Mouse (Mus musculus): ENCODE data around the gene Rsad1.

Rsad1 gene

GRCm38 (mm10) chr11:94548888-94549690 is at the start of gene Rsad1:
Gene Rsad1 (minus strand): TSS chr11:94549255.
- peak; percentile 94 for DNase-seq (ENCODE audit: low read depth)

DNA sequence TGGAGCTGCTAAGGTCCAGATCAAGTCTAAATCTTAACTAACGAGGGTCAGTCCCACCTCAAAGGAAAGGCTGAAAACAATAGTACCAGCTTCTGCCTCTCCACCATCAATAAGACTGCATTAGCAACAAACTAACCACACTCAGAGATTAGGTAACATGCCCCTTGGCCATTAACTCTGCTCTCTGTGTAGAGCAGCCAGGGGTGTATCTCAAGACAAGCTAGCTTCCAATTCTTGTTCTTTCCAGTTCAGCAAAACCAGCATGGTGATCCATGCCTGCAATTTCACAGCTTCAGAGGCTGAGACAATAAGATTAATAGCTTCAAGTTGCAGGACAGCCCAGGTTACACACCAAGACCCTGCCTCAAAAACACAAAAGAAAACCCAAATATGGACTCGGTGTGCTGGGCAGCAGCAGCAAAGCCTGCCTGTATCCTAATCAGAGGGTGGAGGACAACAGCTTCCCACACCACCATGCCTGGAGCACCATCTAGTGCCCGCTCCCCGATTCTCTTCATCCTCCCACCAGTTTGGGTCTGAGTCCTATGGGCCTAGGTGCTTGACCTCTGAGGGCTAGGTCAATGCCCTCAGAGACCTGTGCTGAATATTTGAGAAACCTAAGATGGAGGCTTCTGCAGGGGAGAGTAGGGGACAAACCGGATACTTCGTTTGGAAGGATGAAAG is 49.5 kb upstream of the Rsad1 start:
- DNase-seq (ENCODE audit: low read depth) = no peak

GRCm38 (mm10) chr11:94597319-94597718 is 48.3 kb upstream of the Rsad1 start:
- peak; percentile 61 for DNase-seq (ENCODE audit: low read depth)

DNA sequence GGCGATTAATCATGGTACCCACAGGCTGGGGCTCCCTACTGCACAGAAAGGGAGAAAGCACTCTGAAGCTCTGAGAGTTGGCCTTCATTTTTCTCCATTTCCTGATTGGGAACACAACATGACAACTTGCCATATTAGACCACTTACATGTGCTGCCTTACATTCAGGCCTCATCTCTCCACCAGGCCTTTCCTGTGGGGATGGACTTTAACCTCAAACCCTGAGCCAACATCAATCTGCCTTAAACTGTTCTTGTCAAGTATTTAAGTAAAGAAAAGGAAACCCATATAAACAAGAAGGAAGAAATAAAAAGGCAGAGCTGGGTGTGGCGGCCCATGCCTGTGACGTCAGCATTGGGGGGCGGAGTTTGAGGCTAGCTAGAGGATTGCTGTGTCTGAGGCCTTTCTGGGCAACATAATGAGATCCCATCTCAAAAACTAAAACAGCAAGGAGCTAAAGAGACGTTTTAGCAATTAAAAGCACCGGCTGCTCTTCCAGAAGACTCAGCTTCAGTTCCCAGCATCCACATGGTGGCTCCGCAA is 47.3 kb upstream of the Rsad1 start:
- peak; percentile 91 for DNase-seq (ENCODE audit: low read depth)

DNA sequence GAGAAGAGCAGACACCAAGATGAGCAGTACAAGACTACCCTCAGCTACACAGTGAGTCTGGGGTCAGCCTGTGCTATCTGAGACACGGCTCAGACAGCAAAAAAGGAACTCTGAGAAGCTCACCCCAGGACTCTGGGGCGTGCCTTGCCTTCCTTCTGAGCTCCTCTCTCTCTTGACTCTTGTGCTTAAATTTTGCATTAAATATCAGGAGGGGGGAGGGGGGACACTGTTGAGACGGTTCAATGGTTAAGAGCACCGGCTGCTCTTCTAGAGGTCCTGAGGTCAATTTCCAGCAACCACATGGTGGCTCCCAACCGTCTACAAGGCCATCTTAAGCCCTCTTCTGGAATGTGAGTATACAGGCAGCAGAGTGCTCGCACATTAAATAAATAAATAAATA is 38.5 kb upstream of the Rsad1 start:
- no peak for DNase-seq (ENCODE audit: low read depth)

DNA sequence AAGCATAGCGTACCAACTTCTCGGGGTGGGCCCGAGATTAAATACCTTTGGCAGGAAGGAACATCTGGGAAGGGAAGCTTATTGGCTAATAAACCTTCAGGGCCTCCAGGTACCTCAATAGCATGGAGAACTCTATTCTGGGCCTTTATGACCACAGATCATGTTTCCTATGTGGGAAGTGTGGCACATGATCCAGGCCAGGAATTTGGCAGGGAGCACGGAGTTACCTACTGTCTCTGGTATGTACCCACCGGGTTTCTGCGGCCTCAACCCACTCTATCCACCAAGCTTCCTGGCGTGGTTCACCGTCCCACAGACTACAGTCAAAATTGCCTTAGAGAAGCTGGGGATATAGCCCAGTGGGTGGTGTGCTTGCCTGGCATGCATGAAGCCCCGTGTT is 36.0 kb upstream of the Rsad1 start:
- DNase-seq (ENCODE audit: low read depth) = no peak

DNA sequence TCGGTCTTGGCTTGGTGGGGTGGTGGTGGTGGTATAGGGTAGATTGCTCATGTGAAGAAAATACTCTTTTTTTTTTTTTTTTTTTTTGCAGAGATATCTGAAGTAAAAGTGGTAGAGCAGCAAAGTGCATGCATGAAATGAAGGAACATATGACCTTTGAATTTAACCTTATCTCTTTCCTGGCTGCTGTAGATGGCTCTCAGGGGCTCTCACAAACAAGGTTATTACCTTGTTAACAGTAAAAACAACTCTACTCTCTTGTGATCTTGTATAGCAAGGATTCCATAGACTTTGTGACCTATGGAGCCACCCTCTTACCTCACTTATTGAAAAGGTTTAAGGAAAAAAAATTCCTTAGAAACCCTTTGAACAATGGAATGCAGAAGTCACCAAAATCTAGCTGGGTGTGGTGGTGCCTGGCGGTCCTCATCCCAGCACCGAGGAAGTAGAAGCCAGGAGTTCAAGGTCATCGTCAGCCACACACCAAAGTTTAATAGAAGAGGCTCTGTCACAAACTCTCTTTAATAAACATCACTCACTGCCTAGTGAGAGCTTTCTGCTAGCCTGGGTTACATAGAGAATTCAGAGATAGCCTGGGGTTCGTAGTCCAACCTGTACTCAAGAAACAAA is 31.2 kb upstream of the Rsad1 start:
- DNase-seq (ENCODE audit: low read depth) = no peak

- DNase-seq (ENCODE audit: low read depth) = no peak
These were observed 27.3 kb upstream of the Rsad1 start for GRCm38 (mm10) chr11:94576361-94576760.

GRCm38 (mm10) chr11:94575036-94575435 is 26.0 kb upstream of the Rsad1 start:
- no peak for DNase-seq (ENCODE audit: low read depth)

GRCm38 (mm10) chr11:94574560-94574959 is 25.5 kb upstream of the Rsad1 start:
- no peak for DNase-seq (ENCODE audit: low read depth)

GRCm38 (mm10) chr11:94571850-94572249 is 22.8 kb upstream of the Rsad1 start:
- no peak for DNase-seq (ENCODE audit: low read depth)

GRCm38 (mm10) chr11:94570612-94571011 is 21.6 kb upstream of the Rsad1 start:
- no peak for DNase-seq (ENCODE audit: low read depth)

- DNase-seq (ENCODE audit: low read depth) = no peak
These were observed 18.3 kb upstream of the Rsad1 start for GRCm38 (mm10) chr11:94567326-94567725.

- DNase-seq (ENCODE audit: low read depth) = no peak
These were observed 17.5 kb upstream of the Rsad1 start for GRCm38 (mm10) chr11:94566534-94566933.

DNA sequence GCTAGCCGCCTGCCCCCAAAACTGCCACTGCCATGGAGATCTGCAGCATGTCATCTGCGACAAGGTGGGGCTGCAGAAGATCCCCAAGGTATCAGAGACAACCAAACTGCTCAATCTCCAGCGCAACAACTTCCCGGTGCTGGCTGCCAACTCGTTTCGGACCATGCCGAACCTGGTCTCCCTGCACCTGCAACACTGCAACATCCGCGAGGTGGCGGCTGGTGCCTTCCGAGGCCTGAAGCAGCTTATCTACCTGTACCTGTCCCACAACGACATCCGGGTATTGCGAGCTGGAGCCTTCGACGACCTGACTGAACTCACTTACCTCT is 16.1 kb upstream of the Rsad1 start:
- DNase-seq (ENCODE audit: low read depth) = no peak

- no peak for DNase-seq (ENCODE audit: low read depth)
These were observed 15.5 kb upstream of the Rsad1 start, which contains the start of gene Chad for GRCm38 (mm10) chr11:94564437-94565150. Gene Chad (plus strand): TSS chr11:94565047.

- no peak for DNase-seq (ENCODE audit: low read depth)
These were observed 14.8 kb upstream of the Rsad1 start for GRCm38 (mm10) chr11:94563821-94564220.

GRCm38 (mm10) chr11:94563383-94563782 is 14.3 kb upstream of the Rsad1 start:
- no peak for DNase-seq (ENCODE audit: low read depth)

- DNase-seq (ENCODE audit: low read depth) = no peak
These were observed 9.2 kb upstream of the Rsad1 start for GRCm38 (mm10) chr11:94558226-94558625.

GRCm38 (mm10) chr11:94550442-94550744 is 1.3 kb upstream of the Rsad1 start:
- DNase-seq (ENCODE audit: low read depth) = no peak

GRCm38 (mm10) chr11:94549691-94550441 is 811 bp upstream of the Rsad1 start:
- peak; percentile 76 for DNase-seq (ENCODE audit: low read depth)
